Mouse (Mus musculus) C2C12 (cell line): ENCODE data around the gene Zbtb16. TPM values are rescaled to one million over a fixed set of nuclear protein-coding genes. Genes with fewer than 3 reads are reported as not detected.

ENCODE experiments used
- H3K27me3 ChIP-seq: one replicate; pipeline ENCODE4 v1.6.1; 2011; ENCODE audit not compliant: control insufficient read depth, insufficient read depth, insufficient read length
- H3K36me3 ChIP-seq: one replicate; pipeline ENCODE4 v1.6.1; 2011; ENCODE audit not compliant: control insufficient read depth, insufficient read depth
- H3K4me3 ChIP-seq: one replicate; pipeline ENCODE4 v1.5.1; 2011; ENCODE audit warnings: mild to moderate bottlenecking, control low read depth; ENCODE audit not compliant: poor library complexity, insufficient read depth, severe bottlenecking
- H3K79me2 ChIP-seq: one replicate; pipeline ENCODE4 v1.6.1; 2011; ENCODE audit not compliant: control insufficient read depth, insufficient read depth
- H3K79me3 ChIP-seq: one replicate; pipeline ENCODE4 v1.6.1; 2011; ENCODE audit warnings: low read depth, control low read depth
- H3ac ChIP-seq: one replicate; pipeline ENCODE3; 2011; ENCODE audit warnings: low read depth; ENCODE audit not compliant: control insufficient read depth, insufficient read length
- CEBPB ChIP-seq: IDR thresholded peaks from one replicate; pipeline ENCODE4 v1.6.1; 2011; ENCODE audit warnings: low read depth, mild to moderate bottlenecking, control low read depth, moderate library complexity
- CTCF ChIP-seq: IDR thresholded peaks from one replicate; pipeline ENCODE4 v1.5.1; 2011; ENCODE audit not compliant: control insufficient read depth, insufficient read depth, insufficient read length
- FOSL1 ChIP-seq: IDR thresholded peaks from one replicate; pipeline ENCODE4 v1.8.0; 2011; ENCODE audit warnings: mild to moderate bottlenecking, low read length; ENCODE audit not compliant: poor library complexity, insufficient read depth, severe bottlenecking
- MAX ChIP-seq: IDR thresholded peaks from one replicate; pipeline ENCODE4 v1.6.1; 2011; ENCODE audit warnings: mild to moderate bottlenecking, control low read depth
- MYOD1 ChIP-seq: IDR thresholded peaks from one replicate; pipeline ENCODE4 v1.6.1; 2011; ENCODE audit warnings: low read depth; ENCODE audit not compliant: control insufficient read depth, insufficient read length
- MYOG ChIP-seq: IDR thresholded peaks from one replicate; pipeline ENCODE4 v1.6.1; 2011; ENCODE audit not compliant: control insufficient read depth, insufficient read length; ENCODE audit errors: extremely low read depth
- USF1 ChIP-seq: IDR thresholded peaks from one replicate; pipeline ENCODE4 v1.6.1; 2011; ENCODE audit warnings: low read depth, mild to moderate bottlenecking, control low read depth, moderate library complexity
- polyA plus RNA-seq: library from polyadenylated mRNA; unstranded; fragments of >200 nt; fragmentation: generic; extraction: Trizol; gene quantifications from one replicate; pipeline ENCODE4 v1.2.1, GENCODE M21; 2012; ENCODE audit warnings: missing spikeins

The Zbtb16 gene
- polyA plus RNA-seq, 1 experiment = not detected

GRCm38 (mm10) chr9:48814881-48815495 lies 21.0 kb downstream of the Zbtb16 start:
- Histone ChIP-seq H3K79me2 (no peaks in the 10 kb centered on the region), H3K27me3 (no peaks in the 10 kb centered on the region), H3K79me3 (no peaks in the 10 kb centered on the region), H3K36me3 (no peaks in the 10 kb centered on the region), H3K4me3 (no peak overlapping the region), H3ac (no peak overlapping the region)
- TF ChIP-seq USF1 = no peak
- TF ChIP-seq MAX = no peak
- no peak for TF ChIP-seq MYOD1
- no peak for TF ChIP-seq MYOG
- TF ChIP-seq CEBPB = no peak
- TF ChIP-seq FOSL1 = no peak
- no peak for TF ChIP-seq CTCF

GRCm38 (mm10) chr9:48813960-48814880 lies 21.8 kb downstream of the Zbtb16 start:
- no peaks in the 10 kb centered on the region for H3K36me3 ChIP-seq
- TF ChIP-seq FOSL1 (no peak), USF1 (no peak), MYOG (no peak), CTCF (no peak), CEBPB (no peak), MYOD1 (no peak), MAX (no peak)
- H3K27me3 ChIP-seq = no peaks in the 10 kb centered on the region
- H3K4me3 ChIP-seq = no peak overlapping the region
- H3K79me2 ChIP-seq = no peaks in the 10 kb centered on the region
- H3K79me3 ChIP-seq = no peaks in the 10 kb centered on the region
- H3ac ChIP-seq = no peak overlapping the region

GRCm38 (mm10) chr9:48812352-48812751 lies 23.7 kb downstream of the Zbtb16 start:
- H3K27me3 ChIP-seq = no peaks in the 10 kb centered on the region
- TF ChIP-seq USF1 = no peak
- no peak for TF ChIP-seq MAX
- no peak for TF ChIP-seq MYOD1
- no peak for TF ChIP-seq MYOG
- no peak for TF ChIP-seq CTCF

GRCm38 (mm10) chr9:48806591-48806990 lies 29.4 kb downstream of the Zbtb16 start:
- no peaks in the 10 kb centered on the region for H3K27me3 ChIP-seq
- H3ac ChIP-seq = no peak overlapping the region
- H3K4me3 ChIP-seq = no peak overlapping the region
- no peaks in the 10 kb centered on the region for H3K79me2 ChIP-seq
- H3K36me3 ChIP-seq = no peaks in the 10 kb centered on the region
- no peaks in the 10 kb centered on the region for H3K79me3 ChIP-seq
- TF ChIP-seq MYOG (no peak), FOSL1 (no peak), MYOD1 (no peak), CEBPB (no peak), CTCF (no peak), USF1 (no peak), MAX (no peak)

More at GRCm38 (mm10) chr9:48812352-48812751, 23.7 kb downstream of the Zbtb16 start:
- H3K79me2 ChIP-seq = no peaks in the 10 kb centered on the region
- H3K79me3 ChIP-seq = no peaks in the 10 kb centered on the region
- H3ac ChIP-seq = no peak overlapping the region
- H3K36me3 ChIP-seq = no peaks in the 10 kb centered on the region
- no peak overlapping the region for H3K4me3 ChIP-seq

GRCm38 (mm10) chr9:48805850-48806249 lies 30.2 kb downstream of the Zbtb16 start:
- no peak overlapping the region for H3ac ChIP-seq
- H3K27me3 ChIP-seq = no peaks in the 10 kb centered on the region
- H3K79me3 ChIP-seq = no peaks in the 10 kb centered on the region
- no peak overlapping the region for H3K4me3 ChIP-seq
- TF ChIP-seq CTCF (no peak), MYOG (no peak), MYOD1 (no peak), CEBPB (no peak), MAX (no peak), FOSL1 (no peak), USF1 (no peak)
- no peaks in the 10 kb centered on the region for H3K79me2 ChIP-seq
- no peaks in the 10 kb centered on the region for H3K36me3 ChIP-seq

- no peaks in the 10 kb centered on the region for H3K79me2 ChIP-seq
- no peak overlapping the region for H3K4me3 ChIP-seq
- H3K27me3 ChIP-seq = no peaks in the 10 kb centered on the region
Observed at GRCm38 (mm10) chr9:48804509-48804908, 31.5 kb downstream of the Zbtb16 start.

More at GRCm38 (mm10) chr9:48804509-48804908, 31.5 kb downstream of the Zbtb16 start:
- no peak overlapping the region for H3ac ChIP-seq
- H3K79me3 ChIP-seq = no peaks in the 10 kb centered on the region
- H3K36me3 ChIP-seq = no peaks in the 10 kb centered on the region
- TF ChIP-seq MYOG = no peak
- no peak for TF ChIP-seq FOSL1
- no peak for TF ChIP-seq MYOD1
- TF ChIP-seq USF1 = no peak
- TF ChIP-seq CEBPB = no peak
- no peak for TF ChIP-seq MAX
- TF ChIP-seq CTCF = no peak
